Mouse (Mus musculus): ENCODE results near the gene Rwdd2b. TPM values are rescaled to one million over a fixed set of nuclear protein-coding genes. Genes with fewer than 3 reads are reported as not detected.

Rwdd2b gene
- polyA plus RNA-seq (2014; fragmentation: Nextera tagmentation; extraction: Ambion mirVana): 12.3 and 13.0 TPM in 2 replicates

DNA sequence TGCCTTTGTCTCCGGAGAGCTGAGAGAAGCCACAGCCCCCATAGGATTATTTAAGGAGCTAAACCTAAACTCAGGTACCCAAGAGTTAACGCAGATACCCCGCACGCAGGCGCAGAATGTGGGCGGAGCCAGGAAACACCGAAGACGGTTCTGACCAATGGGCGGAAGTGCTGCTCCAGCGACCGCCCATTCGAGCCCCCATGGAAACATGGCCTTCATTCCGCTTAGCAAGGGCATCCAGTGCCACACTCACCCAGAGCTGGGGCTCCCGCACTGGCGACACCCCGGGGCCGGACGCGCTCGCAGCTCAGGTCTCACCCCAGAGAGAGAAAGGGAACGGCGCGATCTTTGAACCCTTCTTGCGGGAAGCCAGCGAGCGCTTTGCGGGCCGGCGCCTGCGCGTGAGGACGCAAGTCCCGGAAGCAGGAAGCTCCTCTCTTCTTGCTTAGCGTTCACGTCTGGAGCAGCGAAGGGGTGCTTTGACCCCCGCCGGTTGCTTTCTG, at the start of gene Rwdd2b:
Rwdd2b (minus strand) TSS at position 390 of the 503 bp plus-strand sequence.
- 0 out of 2 replicates have a peak, but pooled peaks cover 5% of the 10 kb centered on the region for H3K36me3 ChIP-seq (ENCODE audit: control insufficient read depth, insufficient read depth, low read length)
- no peaks in the 10 kb centered on the region for H3K27me3 ChIP-seq (replicated peaks; ENCODE audit: control insufficient read depth, insufficient read depth, low read length)
- H3K9ac ChIP-seq (ENCODE audit: low read length): peak within 1 kb of the TSS; percentile 82
- no peaks in the 10 kb centered on the region for H3K9me3 ChIP-seq (ENCODE audit: control insufficient read depth, low read length)
- peak within 1 kb of the TSS; percentile 82 for H3K27ac ChIP-seq (ENCODE audit: low read depth)
- peak; percentile 97 for DNase-seq (ENCODE audit: low spot score)
- peak within 1 kb of the TSS; percentile 92 for H3K4me3 ChIP-seq (ENCODE audit: low read depth, low read length)
- ATAC-seq (replicated peaks; ENCODE audit: low FRiP score, low TSS enrichment, low read depth): peak; percentile 91
- H3K4me1 ChIP-seq (replicated peaks; ENCODE audit: control insufficient read depth, insufficient read depth, low read length): peaks cover 10% of the 10 kb centered on the region
- WGBS: under 1% methylated on average over 38 of the region's 38 CpGs
- H3K4me2 ChIP-seq (ENCODE audit: low read length): peak within 1 kb of the TSS; percentile 89

DNA sequence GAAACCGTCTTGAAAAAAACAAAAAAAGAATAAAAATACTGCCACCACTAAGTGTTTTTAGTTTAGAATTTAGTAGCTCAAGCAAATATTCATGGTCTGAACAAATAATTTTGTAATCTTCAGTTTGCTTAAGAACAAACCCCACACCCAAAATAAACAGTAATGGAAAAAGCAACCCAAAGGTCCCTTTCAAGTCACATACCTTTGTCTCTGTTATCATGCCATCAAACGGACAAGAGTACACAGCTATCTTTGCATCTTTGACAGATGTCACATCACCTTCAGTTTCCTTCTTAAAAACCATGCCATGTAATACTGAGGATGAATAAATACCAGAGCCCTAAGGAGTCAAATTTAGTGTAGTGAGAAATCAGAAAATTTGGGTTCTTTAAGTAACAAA, 48.2 kb upstream of the Rwdd2b start:
- H3K9me3 ChIP-seq (ENCODE audit: control insufficient read depth, low read length): no peaks in the 10 kb centered on the region
- DNase-seq (ENCODE audit: low spot score) (no peak), ATAC-seq (replicated peaks; ENCODE audit: low FRiP score, low TSS enrichment, low read depth) (no peak)
- no peak overlapping the region for H3K4me2 ChIP-seq (ENCODE audit: low read length)
- H3K4me3 ChIP-seq (ENCODE audit: low read depth, low read length): no peak overlapping the region
- no peaks in the 10 kb centered on the region for H3K4me1 ChIP-seq (replicated peaks; ENCODE audit: control insufficient read depth, insufficient read depth, low read length)
- H3K9ac ChIP-seq (ENCODE audit: low read length): no peak overlapping the region
- peaks cover 97% of the 10 kb centered on the region for H3K36me3 ChIP-seq (ENCODE audit: control insufficient read depth, insufficient read depth, low read length)
- no peaks in the 10 kb centered on the region for H3K27me3 ChIP-seq (replicated peaks; ENCODE audit: control insufficient read depth, insufficient read depth, low read length)
- WGBS: 67% methylated on average over 2 of the region's 2 CpGs
- no peak overlapping the region for H3K27ac ChIP-seq (ENCODE audit: low read depth)

DNA sequence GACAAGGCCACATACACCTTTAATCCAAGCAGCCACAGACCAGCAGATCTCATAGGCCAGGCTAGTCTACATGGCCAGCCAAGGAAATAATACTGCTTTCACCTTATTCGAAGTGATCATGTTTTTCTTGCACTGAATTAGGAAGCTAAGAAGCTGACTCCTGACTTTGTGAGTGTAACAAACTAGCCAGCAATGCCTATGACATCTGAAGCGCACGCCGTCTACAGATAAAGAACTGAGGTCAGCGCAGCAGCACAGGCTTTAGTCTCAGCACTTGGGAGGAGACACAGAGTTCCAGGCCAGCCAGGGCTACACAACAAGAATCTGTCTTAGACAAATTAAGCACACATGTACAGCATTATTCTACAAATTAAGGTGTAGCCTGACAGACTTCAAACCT, 46.4 kb upstream of the Rwdd2b start:
- no peak for ATAC-seq (replicated peaks; ENCODE audit: low FRiP score, low TSS enrichment, low read depth)
- Histone ChIP-seq H3K9me3 (ENCODE audit: control insufficient read depth, low read length) (no peaks in the 10 kb centered on the region), H3K4me1 (replicated peaks; ENCODE audit: control insufficient read depth, insufficient read depth, low read length) (no peaks in the 10 kb centered on the region), H3K4me2 (ENCODE audit: low read length) (no peak overlapping the region), H3K27ac (ENCODE audit: low read depth) (no peak overlapping the region), H3K27me3 (replicated peaks; ENCODE audit: control insufficient read depth, insufficient read depth, low read length) (no peaks in the 10 kb centered on the region), H3K36me3 (ENCODE audit: control insufficient read depth, insufficient read depth, low read length) (peaks cover 98% of the 10 kb centered on the region), H3K9ac (ENCODE audit: low read length) (no peak overlapping the region), H3K4me3 (ENCODE audit: low read depth, low read length) (no peak overlapping the region)
- no peak for DNase-seq (ENCODE audit: low spot score)
- WGBS: 93% methylated on average over 5 of the region's 5 CpGs

DNA sequence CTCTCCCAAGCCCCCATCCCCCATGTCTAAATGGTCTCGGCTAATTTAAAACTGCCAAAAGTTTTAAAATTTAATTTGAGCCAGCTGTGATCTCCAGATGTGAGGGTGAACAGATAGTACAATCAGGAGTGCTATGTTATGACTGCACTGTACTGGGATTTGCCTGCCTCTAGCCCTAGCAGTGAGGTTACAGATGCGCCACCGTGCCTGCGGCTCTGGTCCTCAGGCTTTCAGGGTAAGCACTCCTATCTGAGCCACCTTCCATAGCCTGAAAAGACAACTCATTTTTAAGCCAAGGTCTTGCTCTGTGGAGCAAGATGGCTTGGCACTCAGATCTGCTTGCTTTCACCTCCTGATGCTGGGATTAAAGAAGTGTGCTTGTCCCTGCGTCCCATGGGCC, 44.0 kb upstream of the Rwdd2b start:
- peaks cover 90% of the 10 kb centered on the region for H3K36me3 ChIP-seq (ENCODE audit: control insufficient read depth, insufficient read depth, low read length)
- ATAC-seq (replicated peaks; ENCODE audit: low FRiP score, low TSS enrichment, low read depth): no peak
- no peak for DNase-seq (ENCODE audit: low spot score)

DNA sequence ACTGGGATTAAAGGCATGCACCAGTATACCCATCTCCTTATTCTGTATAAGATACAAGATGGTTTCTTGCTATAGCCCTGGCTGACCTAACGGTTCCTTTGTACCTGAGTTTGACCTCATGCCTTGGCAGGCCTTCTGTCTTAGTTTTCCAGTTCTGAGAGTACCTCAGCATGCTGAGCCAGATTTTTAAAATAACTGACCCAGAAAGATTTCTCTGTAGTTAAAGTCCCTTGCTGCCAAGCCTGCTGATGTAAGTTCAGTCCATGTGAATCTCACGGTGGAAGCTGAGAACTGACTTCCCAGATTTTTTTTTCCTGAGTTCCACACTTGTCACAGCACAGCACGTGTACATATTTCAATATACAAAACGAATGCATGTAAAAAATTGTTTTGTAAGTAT, 30.2 kb upstream of the Rwdd2b start:
- H3K4me3 ChIP-seq (ENCODE audit: low read depth, low read length): no peak overlapping the region
- no peaks in the 10 kb centered on the region for H3K4me1 ChIP-seq (replicated peaks; ENCODE audit: control insufficient read depth, insufficient read depth, low read length)
- no peak overlapping the region for H3K9ac ChIP-seq (ENCODE audit: low read length)
- H3K36me3 ChIP-seq (ENCODE audit: control insufficient read depth, insufficient read depth, low read length): peaks cover 88% of the 10 kb centered on the region
- no peak overlapping the region for H3K4me2 ChIP-seq (ENCODE audit: low read length)
- DNase-seq (ENCODE audit: low spot score): no peak
- 92% methylated on average over 4 of the region's 4 CpGs for WGBS
- H3K27me3 ChIP-seq (replicated peaks; ENCODE audit: control insufficient read depth, insufficient read depth, low read length): no peaks in the 10 kb centered on the region
- H3K9me3 ChIP-seq (ENCODE audit: control insufficient read depth, low read length): no peaks in the 10 kb centered on the region
- no peak overlapping the region for H3K27ac ChIP-seq (ENCODE audit: low read depth)
- ATAC-seq (replicated peaks; ENCODE audit: low FRiP score, low TSS enrichment, low read depth): no peak

More for the DNA sequence above, 44.0 kb upstream of the Rwdd2b start:
- 90% methylated on average over 5 of the region's 5 CpGs for WGBS
- H3K9me3 ChIP-seq (ENCODE audit: control insufficient read depth, low read length): no peaks in the 10 kb centered on the region
- H3K27me3 ChIP-seq (replicated peaks; ENCODE audit: control insufficient read depth, insufficient read depth, low read length): no peaks in the 10 kb centered on the region
- H3K9ac ChIP-seq (ENCODE audit: low read length): no peak overlapping the region
- no peak overlapping the region for H3K27ac ChIP-seq (ENCODE audit: low read depth)
- no peak overlapping the region for H3K4me3 ChIP-seq (ENCODE audit: low read depth, low read length)
- no peaks in the 10 kb centered on the region for H3K4me1 ChIP-seq (replicated peaks; ENCODE audit: control insufficient read depth, insufficient read depth, low read length)
- no peak overlapping the region for H3K4me2 ChIP-seq (ENCODE audit: low read length)

DNA sequence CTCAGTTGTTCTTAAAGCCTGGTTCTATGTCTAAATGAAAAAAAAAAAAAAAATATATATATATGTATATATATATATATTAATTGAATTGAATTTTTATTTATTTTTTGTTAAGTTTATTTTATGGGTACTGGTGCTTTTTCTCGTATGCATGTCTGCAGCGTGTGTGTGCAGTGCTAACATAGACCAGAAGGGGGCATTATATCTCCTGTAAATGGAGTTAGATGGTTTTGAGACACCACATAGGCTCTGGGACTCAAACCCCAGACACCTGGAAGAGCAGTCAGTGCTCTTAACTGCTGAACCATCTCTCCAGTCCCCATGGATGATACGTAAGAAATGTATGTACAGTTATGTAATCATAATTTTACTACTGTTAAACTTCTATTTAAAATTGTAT, 18.4 kb upstream of the Rwdd2b start:
- ATAC-seq (replicated peaks; ENCODE audit: low FRiP score, low TSS enrichment, low read depth): no peak
- Histone ChIP-seq H3K9ac (ENCODE audit: low read length) (no peak overlapping the region), H3K27me3 (replicated peaks; ENCODE audit: control insufficient read depth, insufficient read depth, low read length) (no peaks in the 10 kb centered on the region), H3K4me1 (replicated peaks; ENCODE audit: control insufficient read depth, insufficient read depth, low read length) (peaks cover 8% of the 10 kb centered on the region), H3K9me3 (ENCODE audit: control insufficient read depth, low read length) (no peaks in the 10 kb centered on the region), H3K4me2 (ENCODE audit: low read length) (no peak overlapping the region), H3K4me3 (ENCODE audit: low read depth, low read length) (no peak overlapping the region), H3K36me3 (ENCODE audit: control insufficient read depth, insufficient read depth, low read length) (peaks cover 44% of the 10 kb centered on the region), H3K27ac (ENCODE audit: low read depth) (no peak overlapping the region)
- 98% methylated on average over 3 of the region's 3 CpGs for WGBS
- no peak for DNase-seq (ENCODE audit: low spot score)

DNA sequence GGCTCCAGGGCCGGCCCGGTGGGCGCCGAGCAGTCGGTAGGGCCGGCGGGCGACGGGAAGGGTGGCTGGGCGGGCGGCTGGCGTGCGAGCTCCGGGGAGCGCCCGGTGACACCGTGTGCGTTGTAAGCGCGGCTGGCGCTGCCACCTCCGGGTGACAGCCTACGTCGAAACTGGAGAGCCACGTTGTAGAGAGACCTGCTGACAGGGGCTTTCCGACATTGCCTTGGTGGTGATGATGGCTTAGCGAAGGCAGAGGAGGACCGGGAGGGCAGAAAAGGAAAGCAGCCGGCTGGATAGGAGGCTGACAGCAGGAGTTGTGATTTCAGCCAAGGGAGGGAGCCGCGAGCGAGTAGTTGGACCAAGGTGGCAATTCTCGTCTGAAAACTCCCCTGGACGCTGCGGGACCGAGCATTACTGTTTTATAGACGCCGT, 14.8 kb upstream of the Rwdd2b start:
- under 1% methylated on average over 38 of the region's 38 CpGs for WGBS
- Histone ChIP-seq H3K27me3 (replicated peaks; ENCODE audit: control insufficient read depth, insufficient read depth, low read length) (no peaks in the 10 kb centered on the region), H3K36me3 (ENCODE audit: control insufficient read depth, insufficient read depth, low read length) (peaks cover 15% of the 10 kb centered on the region), H3K27ac (ENCODE audit: low read depth) (peak overlapping the region; percentile 59; the same call in 1 of the 2 replicates), H3K4me3 (ENCODE audit: low read depth, low read length) (peak overlapping the region; percentile 95), H3K4me1 (replicated peaks; ENCODE audit: control insufficient read depth, insufficient read depth, low read length) (peaks cover 8% of the 10 kb centered on the region), H3K4me2 (ENCODE audit: low read length) (peak overlapping the region; percentile 78), H3K9ac (ENCODE audit: low read length) (peak overlapping the region; percentile 78), H3K9me3 (ENCODE audit: control insufficient read depth, low read length) (no peaks in the 10 kb centered on the region)
- peak; percentile 77 for DNase-seq (ENCODE audit: low spot score)
- peak; percentile 66 for ATAC-seq (replicated peaks; ENCODE audit: low FRiP score, low TSS enrichment, low read depth)

DNA sequence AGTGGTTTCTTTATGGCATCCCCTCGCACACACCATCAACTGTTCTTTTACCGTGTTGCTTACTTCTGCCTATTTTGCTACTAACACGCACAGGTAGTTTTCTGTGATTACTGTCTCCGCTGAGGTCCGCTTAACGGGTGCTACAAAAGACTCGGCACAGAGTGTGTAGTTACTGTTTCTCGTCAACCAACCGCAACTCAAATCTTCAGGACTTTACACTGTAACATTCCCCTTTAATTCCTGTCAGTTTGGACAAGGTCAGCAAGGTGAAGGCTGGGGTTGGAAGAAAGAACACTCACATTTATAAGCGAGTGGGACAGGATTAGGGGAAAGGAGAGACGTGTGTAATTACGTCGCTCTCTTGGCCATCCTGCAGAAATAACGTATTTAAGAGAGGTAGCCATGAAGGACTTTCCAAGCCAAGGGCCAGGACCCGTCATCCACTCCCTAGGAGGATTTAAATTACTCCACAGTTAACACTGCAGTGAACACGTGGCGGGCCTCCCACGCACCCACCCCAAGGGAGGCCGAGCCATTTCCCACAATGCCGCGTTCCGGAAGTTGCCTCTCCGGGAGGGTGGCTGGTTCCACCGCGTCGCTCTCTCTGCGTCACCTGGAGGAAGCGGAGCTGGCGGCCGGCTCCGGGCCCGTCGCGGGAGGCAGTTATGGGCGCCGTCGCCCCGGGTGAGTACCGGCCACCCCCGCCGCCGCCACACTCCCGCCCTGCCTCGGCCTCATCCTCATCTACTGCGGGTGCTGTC, 14.2 kb upstream of the Rwdd2b start, which contains the start of gene Usp16:
Usp16 (plus strand) TSS at position 285 of the 761 bp plus-strand sequence.
- DNase-seq (ENCODE audit: low spot score) (peak; percentile 95), ATAC-seq (replicated peaks; ENCODE audit: low FRiP score, low TSS enrichment, low read depth) (peak; percentile 99)
- peaks cover 9% of the 10 kb centered on the region for H3K36me3 ChIP-seq (ENCODE audit: control insufficient read depth, insufficient read depth, low read length)
- peak within 1 kb of the TSS; percentile 78 for H3K4me2 ChIP-seq (ENCODE audit: low read length)
- H3K4me1 ChIP-seq (replicated peaks; ENCODE audit: control insufficient read depth, insufficient read depth, low read length): peaks cover 8% of the 10 kb centered on the region
- no peaks in the 10 kb centered on the region for H3K9me3 ChIP-seq (ENCODE audit: control insufficient read depth, low read length)
- WGBS: 12% methylated on average over 42 of the region's 45 CpGs
- peak within 1 kb of the TSS; percentile 69 for H3K27ac ChIP-seq (ENCODE audit: low read depth)
- no peaks in the 10 kb centered on the region for H3K27me3 ChIP-seq (replicated peaks; ENCODE audit: control insufficient read depth, insufficient read depth, low read length)
- peak within 1 kb of the TSS; percentile 95 for H3K4me3 ChIP-seq (ENCODE audit: low read depth, low read length)
- peak within 1 kb of the TSS; percentile 78 for H3K9ac ChIP-seq (ENCODE audit: low read length)
